In genomic region chr5:137161853-137162252, GRCm38 (mm10) we compare ENCODE assay signal across 26 mouse cellular contexts. TPM values are rescaled to one million over a fixed set of nuclear protein-coding genes. Genes with fewer than 3 reads are reported as not detected.
DNase-seq lines count a peak whose midpoint lies in the region; ATAC-seq and TF ChIP-seq lines count a peak whose summit lies in the region.
"Had no signal": no experiment of that assay in that cellular context is flagged by ENCODE, and none has a peak within 500 bp of the region (broad histone marks: within the 10 kb centered on the region; RNA-seq: fewer than 3 reads in every experiment).

No protein-coding gene starts in this region.

- intact Hi-C loops in heart, adult 2 months (cut with DNase I): no loop called here

- H3K4me1 ChIP-seq in heart, adult 2 months (ENCODE audit: control insufficient read depth, insufficient read depth, low read length): no peaks in the 10 kb centered on the region
- no peaks in the 10 kb centered on the region for H3K4me1 ChIP-seq in lung, postnatal 0 days (ENCODE audit: insufficient read depth, low read depth, low read length)
- H3K4me1 ChIP-seq in lung, adult 2 months (ENCODE audit: control insufficient read depth, insufficient read depth, low read length): no peaks in the 10 kb centered on the region
- H3K4me1 ChIP-seq in testis, adult 2 months (ENCODE audit: control insufficient read depth, insufficient read depth, low read length): no peaks in the 10 kb centered on the region; the same call in 1 of the 2 replicates
- peaks cover 8% of the 10 kb centered on the region; the same call in 1 of the 2 replicates for H3K4me1 ChIP-seq in small intestine, adult 2 months (ENCODE audit: control insufficient read depth, insufficient read depth, insufficient read length, low read length)

- no peak for TF ChIP-seq POLR2A in heart, adult 2 months (IDR thresholded peaks at IDR 0.05; ENCODE audit: insufficient read depth, low read depth, low read length)
- no peak for TF ChIP-seq POLR2A in lung, adult 2 months (IDR thresholded peaks at IDR 0.05; ENCODE audit: borderline replicate concordance, extremely low read depth, low read depth, low read length)
- no peak for TF ChIP-seq POLR2A in testis, adult 2 months (IDR thresholded peaks at IDR 0.05; ENCODE audit: control insufficient read depth, low read depth, low read length)
- no peak for TF ChIP-seq POLR2A in small intestine, adult 2 months (IDR thresholded peaks at IDR 0.05; ENCODE audit: low read depth, low read length)

- no peak for TF ChIP-seq EP300 in heart, adult 2 months (IDR thresholded peaks at IDR 0.05; ENCODE audit: insufficient read depth, low read depth, low read length)
- peak; percentile 63 for TF ChIP-seq EP300 in lung, postnatal 0 days (IDR thresholded peaks at IDR 0.05)

- DNase-seq in heart, adult 11 months: peak; percentile 68
- DNase-seq in heart, adult 2 months: no peak
- no peak for DNase-seq in lung, postnatal 0 days (ENCODE audit: low spot score)
- no peak for DNase-seq in lung, adult 2 months
- DNase-seq in testis, postnatal 14 days (ENCODE audit: low spot score): no peak
- no peak for DNase-seq in frontal cortex, postnatal 25 days (ENCODE audit: low spot score in 2 of 2)
- DNase-seq: adrenal gland, adult 2 months; adrenal gland, adult 8-10 months; adrenal gland, postnatal 10 days; adrenal gland, postnatal 14 days; adrenal gland, postnatal 25 days; adrenal gland, postnatal 36 days; B cell, adult 2 months; cerebellum, adult 11 months; cerebellum, adult 11-12 months had no signal

- no peak overlapping the region for H3K27ac ChIP-seq in heart, adult 2 months
- no peak overlapping the region for H3K27ac ChIP-seq in lung, postnatal 0 days (ENCODE audit: low read length)
- no peak overlapping the region for H3K27ac ChIP-seq in testis, adult 2 months (ENCODE audit: control insufficient read depth, insufficient read depth, low read depth, low read length)
- H3K27ac ChIP-seq in small intestine, adult 2 months (ENCODE audit: insufficient read depth, low read depth, low read length): peak overlapping the region; percentile 52

- ATAC-seq in lung, postnatal 0 days: no peak
- ATAC-seq: activated CD4-positive, CD25-positive, alpha-beta regulatory T cell, adult 4 months; CD4-positive, CD25-positive, alpha-beta regulatory T cell, adult 4 months; Patski had no signal

- H3K4me2 ChIP-seq in lung, postnatal 0 days (replicated peaks; ENCODE audit: low read depth, low read length): no peak overlapping the region

- H3K9ac ChIP-seq in heart, adult 2 months (ENCODE audit: low read depth, low read length): no peak overlapping the region
- H3K9ac ChIP-seq in lung, postnatal 0 days (replicated peaks; ENCODE audit: low read depth): no peak overlapping the region

- no peak for TF ChIP-seq CTCF in heart, adult 2 months (IDR thresholded peaks at IDR 0.05)
- no peak for TF ChIP-seq CTCF in lung, postnatal 0 days (IDR thresholded peaks at IDR 0.05)
- TF ChIP-seq CTCF in lung, adult 2 months (IDR thresholded peaks at IDR 0.05; ENCODE audit: insufficient read depth, low read length): no peak
- no peak for TF ChIP-seq CTCF in testis, adult 2 months (IDR thresholded peaks at IDR 0.05; ENCODE audit: control insufficient read depth, insufficient read depth, insufficient replicate concordance, low read depth, low read length)
- TF ChIP-seq CTCF in small intestine, adult 2 months (IDR thresholded peaks at IDR 0.05; ENCODE audit: extremely low read depth, insufficient read length, insufficient replicate concordance, low read depth, low read length): no peak

- H3K4me3 ChIP-seq in heart, adult 2 months: no peak overlapping the region
- H3K4me3 ChIP-seq in lung, postnatal 0 days (ENCODE audit: low read depth, low read length): no peak overlapping the region
- H3K4me3 ChIP-seq in lung, adult 2 months (replicated peaks; ENCODE audit: extremely low read depth, low read depth, low read length): no peak overlapping the region
- H3K4me3 ChIP-seq in testis, adult 2 months (ENCODE audit: control insufficient read depth, low read depth, low read length): peak overlapping the region; percentile 35; the same call in 1 of the 2 replicates
- peak overlapping the region; percentile 58 for H3K4me3 ChIP-seq in small intestine, adult 2 months (ENCODE audit: low read depth, low read length)

- 67% methylated on average over 4 of the region's 4 CpGs for WGBS in heart, adult 2 months
- 70% methylated on average over 4 of the region's 4 CpGs for WGBS in lung, postnatal 0 days
- 61% methylated on average over 4 of the region's 4 CpGs for WGBS in lung, adult 2 months
- 62% methylated on average over 4 of the region's 4 CpGs for WGBS in small intestine, adult 2 months

- no peaks in the 10 kb centered on the region for H3K9me3 ChIP-seq in lung, postnatal 0 days (ENCODE audit: low read length)
- H3K9me3 ChIP-seq: G1E had no signal

- H3K79me2 ChIP-seq in heart, adult 2 months (replicated peaks; ENCODE audit: control insufficient read depth, insufficient read depth, low read length): no peaks in the 10 kb centered on the region

- peaks cover 1% of the 10 kb centered on the region; the same call in 1 of the 2 replicates for H3K27me3 ChIP-seq in heart, adult 2 months (ENCODE audit: control insufficient read depth, insufficient read depth, low read length)
- no peaks in the 10 kb centered on the region for H3K27me3 ChIP-seq in lung, postnatal 0 days (replicated peaks; ENCODE audit: insufficient read depth, low read length)
- H3K27me3 ChIP-seq in testis, adult 2 months (ENCODE audit: control insufficient read depth, insufficient read depth, low read length): no peaks in the 10 kb centered on the region
- H3K27me3 ChIP-seq in small intestine, adult 2 months (ENCODE audit: control insufficient read depth, insufficient read depth, low read length): no peaks in the 10 kb centered on the region

- H3K36me3 ChIP-seq in heart, adult 2 months (ENCODE audit: control insufficient read depth, insufficient read depth, low read length): no peaks in the 10 kb centered on the region
- no peaks in the 10 kb centered on the region for H3K36me3 ChIP-seq in lung, postnatal 0 days (ENCODE audit: insufficient read depth, low read length)
- no peaks in the 10 kb centered on the region for H3K36me3 ChIP-seq in testis, adult 2 months (ENCODE audit: control insufficient read depth, insufficient read depth, low read length)
- H3K36me3 ChIP-seq in small intestine, adult 2 months (ENCODE audit: control insufficient read depth, insufficient read depth, low read length): peaks cover 38% of the 10 kb centered on the region
- H3K36me3 ChIP-seq: G1E had no signal

RNA-seq across cellular contexts. Expression of gene Muc3, which starts 12.7 kb away (rescaled TPM):
- not detected for total RNA-seq in heart, adult 2 months (2021)
- polyA plus RNA-seq in heart, adult 2 months (2012; rRNA removed): not detected in 2 replicates
- polyA plus RNA-seq in lung, postnatal 0 days (2015; fragmentation: Nextera tagmentation; extraction: Ambion mirVana): not detected in 2 replicates
- 4.3 TPM in 1 of 2 replicates, not detected in the other for polyA plus RNA-seq in lung, adult 2 months (2012; rRNA removed)
- polyA plus RNA-seq in testis, adult 2 months (2012; rRNA removed): 24.7 and 26.0 TPM in 2 replicates
- 52.5 and 653 TPM in 2 replicates for polyA plus RNA-seq in small intestine, adult 2 months (2012; rRNA removed)
- total RNA-seq: adrenal gland, adult 18-20 months; adrenal gland, adult 2 months; adrenal gland, adult 8-10 months; adrenal gland, postnatal 10 days; adrenal gland, postnatal 14 days; adrenal gland, postnatal 25 days; adrenal gland, postnatal 36 days; adrenal gland, postnatal 4 days; CH12.LX; G1E; MEL had no signal
- polyA plus RNA-seq: adrenal gland, adult 2 months; C2C12; CD4-positive, CD25-positive, alpha-beta regulatory T cell, adult 4 months; G1E; Patski had no signal

RNA-seq across cellular contexts. Expression of gene Trim56, which starts 45.8 kb away (rescaled TPM):
- total RNA-seq in heart, adult 2 months (2021): 10 to 100 TPM; 19.0 to 22.2 TPM
- polyA plus RNA-seq in heart, adult 2 months (2012; rRNA removed): 6.9 and 7.5 TPM in 2 replicates
- polyA plus RNA-seq in lung, postnatal 0 days (2015; fragmentation: Nextera tagmentation; extraction: Ambion mirVana): 13.4 and 16.4 TPM in 2 replicates
- polyA plus RNA-seq in lung, adult 2 months (2012; rRNA removed): 24.4 and 26.8 TPM in 2 replicates
- 0.58 and 0.76 TPM in 2 replicates for polyA plus RNA-seq in testis, adult 2 months (2012; rRNA removed)
- polyA plus RNA-seq in small intestine, adult 2 months (2012; rRNA removed): 10.3 and 19.9 TPM in 2 replicates

RNA-seq across cellular contexts. Expression of gene Muc3a, which starts 50.3 kb away (rescaled TPM):
- under 1 TPM; 0.16 to 0.37 TPM for total RNA-seq in heart, adult 2 months (2021)
- polyA plus RNA-seq in heart, adult 2 months (2012; rRNA removed): 0.53 and 0.90 TPM in 2 replicates
- polyA plus RNA-seq in lung, postnatal 0 days (2015; fragmentation: Nextera tagmentation; extraction: Ambion mirVana): not detected in 2 replicates
- 0.26 and 0.74 TPM in 2 replicates for polyA plus RNA-seq in lung, adult 2 months (2012; rRNA removed)
- 1.2 and 1.4 TPM in 2 replicates for polyA plus RNA-seq in testis, adult 2 months (2012; rRNA removed)
- 24.3 and 62.2 TPM in 2 replicates for polyA plus RNA-seq in small intestine, adult 2 months (2012; rRNA removed)
- total RNA-seq: CH12.LX had no signal
- polyA plus RNA-seq: C2C12, G1E, Patski had no signal

Comparison
In these comparisons a context has a peak if more than half of its experiments do, and no peak if none do; other contexts are left out.
1. H3K4me3 ChIP-seq: peak in testis, adult 2 months (single experiment) and small intestine, adult 2 months (single experiment); none in heart, adult 2 months (single experiment), lung, postnatal 0 days (single experiment) and lung, adult 2 months (single experiment).
2. RNA of gene Muc3a, which starts 50.3 kb away (polyA plus RNA-seq): 24.3 to 62.2 TPM in small intestine, adult 2 months; 1.2 to 1.4 TPM in testis, adult 2 months, 0.53 to 0.90 TPM in heart, adult 2 months, 0.26 to 0.74 TPM in lung, adult 2 months and not detected in lung, postnatal 0 days; every median in the first group is over 10 times any median in the second.